Mouse (Mus musculus): Measurements from ENCODE around the gene Krt34. TPM values are rescaled to one million over a fixed set of nuclear protein-coding genes. Genes with fewer than 3 reads are reported as not detected.

The Krt34 gene
- total and polyA plus RNA-seq, 2 experiments from 2014 or later = 0.10 TPM; not detected in 1

DNA sequence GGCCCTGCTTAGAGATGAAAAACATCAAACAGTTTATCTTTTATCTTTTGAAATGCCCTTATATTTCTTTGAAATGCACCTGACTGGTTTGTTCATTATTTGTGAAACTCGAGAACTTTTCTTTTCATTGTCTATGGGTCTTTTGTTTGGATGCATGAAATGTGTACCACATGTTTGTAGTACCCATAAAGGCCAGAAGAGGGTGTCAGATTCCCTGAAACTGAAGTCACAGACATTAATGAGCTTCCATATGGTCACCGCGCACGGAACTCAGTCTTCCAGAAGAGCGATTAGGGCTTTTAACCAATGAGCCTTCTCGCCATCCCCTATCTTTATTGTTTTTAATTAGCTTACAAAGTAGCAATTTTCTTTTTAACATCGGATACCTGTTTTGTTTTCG, 17.5 kb upstream of the Krt34 start:
- 0 out of 2 replicates have a peak, but pooled peaks have one; percentile 25 for TF ChIP-seq CTCF (IDR thresholded peaks at IDR 0.05; ENCODE audit: low read depth)
- Histone ChIP-seq H3K4me3 (ENCODE audit: low read depth, low read length) (no peak overlapping the region), H3K36me3 (ENCODE audit: insufficient read depth) (no peaks in the 10 kb centered on the region), H3K27me3 (ENCODE audit: insufficient read depth, low read length) (no peaks in the 10 kb centered on the region), H3K9me3 (ENCODE audit: low read length) (no peaks in the 10 kb centered on the region), H3K9ac (no peak overlapping the region), H3K4me1 (ENCODE audit: insufficient read depth) (no peaks in the 10 kb centered on the region), H3K27ac (ENCODE audit: low read depth, low read length) (no peak overlapping the region), H3K4me2 (ENCODE audit: low read depth) (no peak overlapping the region)
- 56% methylated on average over 8 of the region's 8 CpGs for WGBS
- ATAC-seq (no peak), DNase-seq (no peak)

DNA sequence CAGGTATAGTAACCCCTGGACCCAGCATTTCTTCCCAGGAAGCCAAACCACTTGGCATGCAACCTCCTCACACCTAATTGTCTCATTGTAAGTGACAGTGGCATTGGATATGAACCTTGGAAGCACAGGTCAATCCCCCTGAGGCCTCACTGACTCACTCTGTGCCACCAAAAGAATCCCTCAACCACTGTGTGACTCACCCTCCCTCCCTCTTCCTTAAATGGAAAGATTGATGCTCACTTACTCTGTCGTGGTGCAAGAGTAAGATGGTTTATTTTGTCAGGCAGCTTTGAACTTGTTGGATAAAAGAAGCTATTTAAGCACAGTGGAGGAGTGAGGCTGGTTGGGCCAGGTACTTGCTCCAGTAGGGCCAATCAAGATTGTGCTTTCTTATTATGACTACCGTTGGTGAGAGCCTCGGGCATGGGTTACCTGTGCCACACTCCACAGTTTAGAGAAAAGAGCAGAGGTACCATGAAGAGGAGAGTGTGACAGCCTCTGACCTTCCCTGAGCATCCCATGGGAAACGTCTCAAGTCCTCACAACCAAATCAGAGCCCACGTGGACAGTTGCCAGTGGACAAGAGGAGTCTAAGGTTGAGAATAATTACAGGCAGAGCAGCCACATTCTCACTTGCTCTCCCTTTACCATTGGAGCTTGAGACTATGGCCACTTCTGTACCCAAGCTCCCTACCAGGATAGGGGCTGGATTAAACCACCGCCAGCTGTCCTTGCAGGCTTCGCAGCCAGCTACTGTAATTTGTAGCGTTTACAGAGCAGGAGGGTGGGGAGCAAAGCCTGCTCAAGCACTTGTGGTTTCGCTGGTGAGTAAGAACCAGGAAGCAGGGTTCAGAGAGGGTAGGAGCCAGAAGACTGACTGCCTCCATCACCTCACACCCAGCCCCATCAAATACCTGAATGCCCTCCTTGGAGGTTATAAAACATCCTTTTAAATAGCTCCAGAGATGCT, 14.6 kb upstream of the Krt34 start:
- DNase-seq = no peak
- no peak for TF ChIP-seq CTCF (IDR thresholded peaks at IDR 0.05; ENCODE audit: low read depth)
- whole genome bisulfite sequencing = 77% methylated on average over 9 of the region's 9 CpGs

DNA sequence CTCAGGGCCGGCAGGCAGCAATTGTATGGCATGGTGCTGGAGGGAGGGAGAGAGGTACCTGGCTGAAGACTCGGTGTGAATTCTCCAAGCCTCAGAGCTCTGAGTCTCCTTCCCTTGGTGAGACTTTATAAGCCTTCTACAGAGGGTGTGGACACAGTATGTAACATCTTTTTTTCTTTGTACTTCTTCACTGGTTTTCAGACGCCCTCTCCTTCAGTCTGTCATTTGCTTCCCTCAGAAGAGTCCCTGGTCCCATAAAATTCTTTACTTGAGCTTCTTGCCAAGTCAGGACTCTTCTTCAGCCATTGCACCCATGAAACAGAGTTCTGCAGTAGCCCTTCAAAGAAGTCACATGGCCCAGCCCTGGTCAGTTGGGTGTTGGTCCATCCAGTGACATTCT, 9.1 kb upstream of the Krt34 start, which contains the start of gene Krt31:
Gene Krt31 (minus strand): TSS at position 101 of the 400 bp plus-strand sequence.
- 85% methylated on average over 3 of the region's 3 CpGs for WGBS
- H3K9me3 ChIP-seq (ENCODE audit: low read length) = no peaks in the 10 kb centered on the region
- no peak for TF ChIP-seq CTCF (IDR thresholded peaks at IDR 0.05; ENCODE audit: low read depth)
- no peak within 1 kb of the TSS for H3K27ac ChIP-seq (ENCODE audit: low read depth, low read length)
- ATAC-seq (no peak), DNase-seq (no peak)
- H3K36me3 ChIP-seq (ENCODE audit: insufficient read depth) = no peaks in the 10 kb centered on the region
- no peak within 1 kb of the TSS for H3K4me2 ChIP-seq (ENCODE audit: low read depth)
- H3K9ac ChIP-seq = no peak within 1 kb of the TSS
- no peaks in the 10 kb centered on the region for H3K27me3 ChIP-seq (ENCODE audit: insufficient read depth, low read length)
- H3K4me1 ChIP-seq (ENCODE audit: insufficient read depth) = no peaks in the 10 kb centered on the region
- H3K4me3 ChIP-seq (ENCODE audit: low read depth, low read length) = no peak within 1 kb of the TSS

More for the DNA sequence above, 14.6 kb upstream of the Krt34 start:
- Histone ChIP-seq H3K9me3 (ENCODE audit: low read length) (no peaks in the 10 kb centered on the region), H3K36me3 (ENCODE audit: insufficient read depth) (no peaks in the 10 kb centered on the region), H3K4me3 (ENCODE audit: low read depth, low read length) (no peak overlapping the region), H3K4me2 (ENCODE audit: low read depth) (no peak overlapping the region), H3K27me3 (ENCODE audit: insufficient read depth, low read length) (no peaks in the 10 kb centered on the region), H3K9ac (no peak overlapping the region), H3K27ac (ENCODE audit: low read depth, low read length) (no peak overlapping the region), H3K4me1 (ENCODE audit: insufficient read depth) (no peaks in the 10 kb centered on the region)
- ATAC-seq = no peak

DNA sequence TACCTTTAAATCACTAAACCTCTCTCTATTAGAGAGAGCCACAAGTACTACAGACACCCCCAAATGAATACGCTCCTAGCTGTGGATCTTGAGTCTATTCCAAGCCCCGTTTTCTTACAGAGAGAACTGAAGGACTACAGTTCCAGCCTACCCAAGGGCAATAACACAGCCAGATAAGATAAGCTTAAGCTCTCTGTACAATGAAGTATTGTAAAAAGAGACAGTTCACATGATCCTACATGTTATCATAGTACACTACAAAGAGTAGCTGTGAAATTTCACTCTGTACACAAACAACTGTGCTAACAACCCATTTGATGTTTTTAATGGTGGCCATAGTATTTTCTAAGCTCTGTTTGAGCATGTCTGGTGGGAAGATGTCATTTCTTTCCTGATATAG, 5.8 kb upstream of the Krt34 start:
- WGBS = 84% methylated on average over 2 of the region's 2 CpGs
- no peaks in the 10 kb centered on the region for H3K36me3 ChIP-seq (ENCODE audit: insufficient read depth)
- no peak for ATAC-seq
- no peaks in the 10 kb centered on the region for H3K27me3 ChIP-seq (ENCODE audit: insufficient read depth, low read length)
- H3K9ac ChIP-seq = no peak overlapping the region
- DNase-seq = no peak
- no peak overlapping the region for H3K27ac ChIP-seq (ENCODE audit: low read depth, low read length)
- H3K4me1 ChIP-seq (ENCODE audit: insufficient read depth) = no peaks in the 10 kb centered on the region
- no peaks in the 10 kb centered on the region for H3K9me3 ChIP-seq (ENCODE audit: low read length)
- no peak for TF ChIP-seq CTCF (IDR thresholded peaks at IDR 0.05; ENCODE audit: low read depth)
- H3K4me3 ChIP-seq (ENCODE audit: low read depth, low read length) = no peak overlapping the region
- H3K4me2 ChIP-seq (ENCODE audit: low read depth) = no peak overlapping the region

DNA sequence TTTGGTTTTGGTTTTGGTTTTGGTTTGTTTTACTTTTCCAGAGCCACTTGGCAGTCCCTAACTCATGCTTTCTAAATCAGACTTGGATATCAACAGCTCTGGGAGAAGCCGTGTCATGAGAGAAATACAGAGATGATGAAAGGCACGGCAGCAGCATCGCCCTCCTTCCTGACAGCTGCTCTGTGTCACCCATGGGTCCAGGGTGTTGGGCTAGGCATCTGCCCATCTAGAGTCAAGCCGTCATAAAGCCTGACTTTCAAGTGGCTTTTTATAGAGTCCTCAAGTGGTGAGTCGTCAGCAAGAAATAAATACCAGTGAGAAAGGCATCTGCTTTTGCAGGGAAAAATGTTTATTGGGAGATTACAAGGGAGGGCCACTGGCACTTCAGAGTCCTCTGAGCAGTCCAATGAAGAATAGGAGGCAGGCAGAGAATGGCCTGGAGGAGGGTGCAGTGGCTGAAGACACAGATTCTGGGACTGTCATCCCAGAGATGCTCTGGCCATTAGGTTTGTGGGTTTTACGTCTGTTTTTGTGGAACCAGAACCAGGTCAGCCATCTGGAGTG, 5.0 kb upstream of the Krt34 start:
- Histone ChIP-seq H3K9me3 (ENCODE audit: low read length) (no peaks in the 10 kb centered on the region), H3K36me3 (ENCODE audit: insufficient read depth) (no peaks in the 10 kb centered on the region), H3K4me1 (ENCODE audit: insufficient read depth) (no peaks in the 10 kb centered on the region), H3K27ac (ENCODE audit: low read depth, low read length) (no peak overlapping the region), H3K4me2 (ENCODE audit: low read depth) (no peak overlapping the region), H3K9ac (no peak overlapping the region), H3K27me3 (ENCODE audit: insufficient read depth, low read length) (no peaks in the 10 kb centered on the region), H3K4me3 (ENCODE audit: low read depth, low read length) (no peak overlapping the region)
- no peak for DNase-seq
- TF ChIP-seq CTCF (IDR thresholded peaks at IDR 0.05; ENCODE audit: low read depth) = no peak
- ATAC-seq = no peak
- 89% methylated on average over 6 of the region's 6 CpGs for WGBS

DNA sequence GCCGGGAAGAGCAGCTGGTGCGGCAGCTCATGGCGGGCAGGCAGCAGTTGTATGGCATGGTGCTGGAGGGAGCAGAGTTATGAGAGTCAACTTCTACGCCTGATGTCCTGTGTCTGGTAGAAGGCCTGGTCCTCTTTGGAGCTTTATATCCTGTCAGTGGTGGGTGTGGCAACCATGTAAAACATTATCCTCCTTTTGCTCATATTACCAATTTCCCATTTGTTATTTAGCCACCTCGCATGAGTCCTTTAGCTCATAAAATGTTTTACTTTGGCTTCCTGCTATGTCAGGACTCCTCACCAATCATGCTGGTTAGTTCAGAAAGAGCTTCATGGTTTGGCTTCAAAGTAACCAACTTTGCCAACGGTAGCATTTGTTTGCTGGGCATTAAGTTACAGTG, 11.6 kb downstream of the Krt34 start, which contains the start of gene Krt33b:
Gene Krt33b (minus strand): TSS at position 101 of the 400 bp plus-strand sequence.
- Histone ChIP-seq H3K36me3 (ENCODE audit: insufficient read depth) (no peaks in the 10 kb centered on the region), H3K4me1 (ENCODE audit: insufficient read depth) (no peaks in the 10 kb centered on the region), H3K4me2 (ENCODE audit: low read depth) (no peak within 1 kb of the TSS), H3K4me3 (ENCODE audit: low read depth, low read length) (no peak within 1 kb of the TSS), H3K9ac (no peak within 1 kb of the TSS), H3K27ac (ENCODE audit: low read depth, low read length) (no peak within 1 kb of the TSS), H3K27me3 (ENCODE audit: insufficient read depth, low read length) (no peaks in the 10 kb centered on the region), H3K9me3 (ENCODE audit: low read length) (no peaks in the 10 kb centered on the region)
- DNase-seq (no peak), ATAC-seq (no peak)
- TF ChIP-seq CTCF (IDR thresholded peaks at IDR 0.05; ENCODE audit: low read depth) = no peak
- 93% methylated on average over 6 of the region's 6 CpGs for WGBS

DNA sequence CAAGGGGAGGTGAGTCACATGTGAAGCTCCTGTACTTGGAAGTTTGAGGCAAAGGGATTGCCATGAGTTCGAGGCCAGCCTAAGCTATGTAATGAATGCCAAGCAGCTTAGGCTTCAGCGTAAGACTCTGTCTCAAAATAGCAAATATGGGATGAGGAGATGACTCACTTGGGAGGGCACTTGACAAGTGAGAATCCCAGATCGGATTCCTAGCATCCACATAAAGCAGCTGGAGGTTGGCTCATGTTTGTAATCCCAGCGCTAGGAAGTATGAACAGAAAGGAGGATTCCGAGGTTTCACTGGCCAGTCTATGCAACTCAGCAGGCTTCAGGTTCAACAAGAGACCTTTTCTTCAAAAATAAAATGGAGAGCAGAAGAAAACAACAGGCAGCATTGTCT, 19.9 kb downstream of the Krt34 start:
- H3K9me3 ChIP-seq (ENCODE audit: low read length) = no peaks in the 10 kb centered on the region
- H3K4me3 ChIP-seq (ENCODE audit: low read depth, low read length) = no peak overlapping the region
- WGBS = 83% methylated on average over 5 of the region's 5 CpGs
- H3K4me1 ChIP-seq (ENCODE audit: insufficient read depth) = no peaks in the 10 kb centered on the region
- DNase-seq (no peak), ATAC-seq (no peak)
- H3K9ac ChIP-seq = no peak overlapping the region
- H3K27me3 ChIP-seq (ENCODE audit: insufficient read depth, low read length) = no peaks in the 10 kb centered on the region
- no peaks in the 10 kb centered on the region for H3K36me3 ChIP-seq (ENCODE audit: insufficient read depth)
- H3K4me2 ChIP-seq (ENCODE audit: low read depth) = no peak overlapping the region
- no peak for TF ChIP-seq CTCF (IDR thresholded peaks at IDR 0.05; ENCODE audit: low read depth)
- H3K27ac ChIP-seq (ENCODE audit: low read depth, low read length) = no peak overlapping the region

Measured in forebrain, postnatal 0 days (tissue).